Mouse (Mus musculus): ENCODE measurements around the gene D17H6S53E. TPM values are rescaled to one million over a fixed set of nuclear protein-coding genes. Genes with fewer than 3 reads are reported as not detected.
A peak's percentile ranks its signal among the peaks of the same experiment; 100 is the strongest.

D17H6S53E gene
- polyA plus RNA-seq, 1 experiment from 2014 or later: 10.1 TPM

DNA sequence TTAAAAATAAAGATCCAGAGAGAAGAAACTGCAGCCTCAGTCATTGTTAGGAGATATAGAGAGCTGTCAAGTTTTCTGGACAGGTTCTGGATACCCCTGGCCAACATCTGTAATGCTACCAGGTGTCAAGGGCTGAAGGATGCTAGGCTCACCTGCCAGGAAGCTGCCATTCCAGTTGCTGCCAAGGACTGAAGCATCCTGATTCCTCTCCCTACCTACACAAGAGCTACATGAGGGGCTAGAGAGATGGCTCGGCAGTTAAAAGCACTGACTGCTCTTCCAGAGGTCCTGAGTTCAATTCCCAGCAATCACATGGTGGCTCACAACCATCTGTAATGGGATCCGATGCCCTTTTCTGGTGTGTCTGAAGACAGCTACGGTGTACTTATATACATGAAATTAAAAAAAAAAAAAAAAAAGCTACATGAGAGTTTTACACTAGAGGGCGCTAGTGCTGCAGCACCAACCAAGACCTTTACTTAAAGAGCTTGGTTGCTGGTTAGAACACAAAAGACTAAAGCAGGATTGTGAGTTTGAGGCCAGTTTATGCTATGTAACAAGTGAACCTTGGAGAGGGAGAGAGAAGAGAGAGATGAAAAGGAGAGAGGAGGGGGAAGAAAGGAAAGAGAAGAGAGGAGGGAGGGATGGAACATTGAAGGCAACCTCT, 42.5 kb downstream of the D17H6S53E start:
- H3K4me3 ChIP-seq (ENCODE audit: control insufficient read depth in 1 of 2, insufficient read depth in 1 of 2, low read depth in 1 of 2, low read length in 2 of 2): no peak overlapping the region
- WGBS: 8% methylated on average over 4 of the region's 4 CpGs
- no peaks in the 10 kb centered on the region for H3K27me3 ChIP-seq (ENCODE audit: control insufficient read depth, insufficient read depth, low read length)
- H3K36me3 ChIP-seq (ENCODE audit: control insufficient read depth, insufficient read depth, low read length): no peaks in the 10 kb centered on the region
- no peak overlapping the region for H3K9ac ChIP-seq (ENCODE audit: low read length)
- no peak overlapping the region for H3K27ac ChIP-seq (replicated peaks in 1 of 2; ENCODE audit: control insufficient read depth in 1 of 2, insufficient read depth in 1 of 2, low read depth in 2 of 2, low read length in 2 of 2)
- peaks cover 5 to 9% of the 10 kb centered on the region in 2 experiments; a peak in 3 of 4 replicates for H3K4me1 ChIP-seq (ENCODE audit: control insufficient read depth in 2 of 2, insufficient read depth in 2 of 2, low read length in 2 of 2)
- no peak for ATAC-seq (ENCODE audit: insufficient number of reproducible peaks, insufficient read depth, low FRiP score, low read depth)
- no peak overlapping the region for H3K4me2 ChIP-seq (ENCODE audit: low read length)
- no peaks in the 10 kb centered on the region for H3K9me3 ChIP-seq (ENCODE audit: control insufficient read depth, low read length)

DNA sequence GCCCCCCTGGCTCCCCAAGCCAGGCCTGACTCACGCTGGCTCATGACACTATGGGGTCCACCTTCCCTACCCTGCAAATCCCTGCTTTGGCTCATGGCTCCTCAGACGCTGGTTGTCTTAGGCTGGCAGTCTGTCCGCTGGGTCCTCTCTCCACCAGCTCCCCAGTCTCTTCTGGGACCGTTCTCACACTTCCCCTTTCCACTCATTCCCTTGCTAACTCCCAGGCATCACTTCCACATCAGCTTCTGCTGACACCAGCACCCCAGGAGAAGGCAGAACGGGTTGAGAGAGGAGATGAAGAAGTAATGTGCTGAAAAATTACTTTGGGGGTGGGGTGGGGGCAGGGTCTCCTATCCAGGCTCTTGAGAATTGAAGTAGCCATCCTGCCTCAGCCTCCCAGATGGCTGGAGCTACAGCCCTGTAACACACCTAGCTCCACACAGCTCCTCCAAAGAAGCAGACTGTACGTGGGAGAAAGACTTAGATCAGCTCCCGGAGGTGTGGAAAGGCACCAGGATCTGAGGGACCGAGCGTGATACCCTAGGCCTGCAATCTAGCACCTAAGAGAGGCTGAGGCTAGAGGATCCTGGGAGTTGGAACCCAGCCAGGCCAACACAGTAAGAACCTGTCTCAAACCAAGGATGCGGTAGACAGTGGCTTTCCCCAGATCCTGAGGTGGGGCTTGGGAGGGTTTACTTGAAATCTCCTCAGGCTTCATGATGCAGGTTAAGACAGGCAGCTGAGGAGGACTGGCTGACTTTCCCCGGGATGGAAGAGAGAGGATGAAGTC, 46.5 kb downstream of the D17H6S53E start:
- Histone ChIP-seq H3K9me3 (ENCODE audit: control insufficient read depth, low read length) (no peaks in the 10 kb centered on the region), H3K27ac (replicated peaks in 1 of 2; ENCODE audit: control insufficient read depth in 1 of 2, insufficient read depth in 1 of 2, low read depth in 2 of 2, low read length in 2 of 2) (no peak overlapping the region), H3K4me2 (ENCODE audit: low read length) (no peak overlapping the region), H3K27me3 (ENCODE audit: control insufficient read depth, insufficient read depth, low read length) (no peaks in the 10 kb centered on the region), H3K36me3 (ENCODE audit: control insufficient read depth, insufficient read depth, low read length) (no peaks in the 10 kb centered on the region), H3K4me1 (ENCODE audit: control insufficient read depth in 2 of 2, insufficient read depth in 2 of 2, low read length in 2 of 2) (no peaks in the 10 kb centered on the region; a peak in 1 of 4 replicates), H3K4me3 (ENCODE audit: control insufficient read depth in 1 of 2, insufficient read depth in 1 of 2, low read depth in 1 of 2, low read length in 2 of 2) (no peak overlapping the region), H3K9ac (ENCODE audit: low read length) (peak overlapping the region; percentile 48; the same call in 1 of the 2 replicates)
- no peak for ATAC-seq (ENCODE audit: insufficient number of reproducible peaks, insufficient read depth, low FRiP score, low read depth)
- WGBS: 48% methylated on average over 11 of the region's 11 CpGs

DNA sequence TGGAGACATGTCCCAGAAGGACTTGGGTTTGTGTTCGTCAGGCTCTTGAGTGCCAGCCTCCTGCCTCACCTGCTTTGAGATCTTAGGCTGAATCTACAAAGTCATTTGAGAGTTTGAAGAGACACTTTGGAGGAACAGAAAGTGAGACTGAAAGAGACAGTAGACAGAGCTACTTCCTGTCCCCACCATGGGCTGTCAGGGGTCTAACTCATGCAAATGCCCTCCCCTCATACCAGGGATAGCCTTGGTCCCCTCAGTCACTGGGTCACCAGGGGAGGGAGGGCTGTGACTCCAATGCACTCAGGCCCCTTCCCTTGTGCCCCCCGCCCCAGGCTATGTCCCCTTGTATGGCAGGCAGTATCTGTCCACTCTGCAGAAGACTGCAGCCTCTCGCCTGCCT, 47.2 kb downstream of the D17H6S53E start:
- no peak for ATAC-seq (ENCODE audit: insufficient number of reproducible peaks, insufficient read depth, low FRiP score, low read depth)
- 59% methylated on average over 3 of the region's 3 CpGs for WGBS
- Histone ChIP-seq H3K9me3 (ENCODE audit: control insufficient read depth, low read length) (no peaks in the 10 kb centered on the region), H3K27me3 (ENCODE audit: control insufficient read depth, insufficient read depth, low read length) (no peaks in the 10 kb centered on the region), H3K4me2 (ENCODE audit: low read length) (no peak overlapping the region), H3K4me1 (ENCODE audit: control insufficient read depth in 2 of 2, insufficient read depth in 2 of 2, low read length in 2 of 2) (no peaks in the 10 kb centered on the region; a peak in 1 of 4 replicates), H3K27ac (replicated peaks in 1 of 2; ENCODE audit: control insufficient read depth in 1 of 2, insufficient read depth in 1 of 2, low read depth in 2 of 2, low read length in 2 of 2) (no peak overlapping the region), H3K9ac (ENCODE audit: low read length) (no peak overlapping the region), H3K36me3 (ENCODE audit: control insufficient read depth, insufficient read depth, low read length) (no peaks in the 10 kb centered on the region), H3K4me3 (ENCODE audit: control insufficient read depth in 1 of 2, insufficient read depth in 1 of 2, low read depth in 1 of 2, low read length in 2 of 2) (no peak overlapping the region)

DNA sequence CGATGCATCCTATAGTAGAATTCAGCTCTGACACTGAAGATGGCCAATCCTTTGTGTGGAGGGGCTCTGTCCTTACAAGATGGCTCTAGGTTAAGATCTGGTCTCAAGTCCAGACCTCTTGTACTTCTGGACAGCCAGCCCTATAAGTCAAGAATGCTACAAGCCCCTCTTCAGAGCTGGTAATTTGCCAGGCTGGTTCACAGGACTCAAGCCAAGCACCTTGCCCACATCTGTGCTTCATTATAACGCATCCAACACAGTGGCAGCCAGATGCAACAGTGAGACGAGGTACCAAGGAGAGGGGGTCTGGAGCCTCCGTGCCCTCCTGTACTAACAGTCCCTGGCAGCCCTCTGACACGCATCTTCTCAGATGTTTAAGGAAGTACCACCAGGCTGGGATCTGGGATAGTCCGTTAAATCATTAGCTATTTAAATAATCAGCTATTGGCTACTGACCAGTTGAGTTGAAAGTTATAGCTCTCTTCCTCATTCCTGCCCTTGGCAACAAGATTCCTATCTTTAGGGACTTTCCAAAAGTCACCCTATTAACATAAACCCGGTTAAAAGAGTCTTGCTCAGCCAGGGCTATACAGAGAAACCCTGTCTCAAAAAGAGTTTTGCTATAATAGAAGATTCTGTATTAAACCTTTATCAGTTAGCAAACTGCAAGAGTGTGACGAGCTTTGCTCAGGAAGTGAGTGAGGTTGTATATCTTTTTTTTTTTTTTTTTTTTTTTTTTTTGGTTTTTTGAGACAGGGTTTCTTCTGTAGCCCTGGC, 48.2 kb downstream of the D17H6S53E start:
- H3K27me3 ChIP-seq (ENCODE audit: control insufficient read depth, insufficient read depth, low read length): no peaks in the 10 kb centered on the region
- ATAC-seq (ENCODE audit: insufficient number of reproducible peaks, insufficient read depth, low FRiP score, low read depth): no peak
- no peak overlapping the region for H3K4me3 ChIP-seq (ENCODE audit: control insufficient read depth in 1 of 2, insufficient read depth in 1 of 2, low read depth in 1 of 2, low read length in 2 of 2)
- H3K27ac ChIP-seq (replicated peaks in 1 of 2; ENCODE audit: control insufficient read depth in 1 of 2, insufficient read depth in 1 of 2, low read depth in 2 of 2, low read length in 2 of 2): no peak overlapping the region
- no peaks in the 10 kb centered on the region for H3K9me3 ChIP-seq (ENCODE audit: control insufficient read depth, low read length)
- no peak overlapping the region for H3K4me2 ChIP-seq (ENCODE audit: low read length)
- no peaks in the 10 kb centered on the region; a peak in 1 of 4 replicates for H3K4me1 ChIP-seq (ENCODE audit: control insufficient read depth in 2 of 2, insufficient read depth in 2 of 2, low read length in 2 of 2)
- no peak overlapping the region for H3K9ac ChIP-seq (ENCODE audit: low read length)
- 65% methylated on average over 8 of the region's 8 CpGs for whole genome bisulfite sequencing
- H3K36me3 ChIP-seq (ENCODE audit: control insufficient read depth, insufficient read depth, low read length): no peaks in the 10 kb centered on the region

DNA sequence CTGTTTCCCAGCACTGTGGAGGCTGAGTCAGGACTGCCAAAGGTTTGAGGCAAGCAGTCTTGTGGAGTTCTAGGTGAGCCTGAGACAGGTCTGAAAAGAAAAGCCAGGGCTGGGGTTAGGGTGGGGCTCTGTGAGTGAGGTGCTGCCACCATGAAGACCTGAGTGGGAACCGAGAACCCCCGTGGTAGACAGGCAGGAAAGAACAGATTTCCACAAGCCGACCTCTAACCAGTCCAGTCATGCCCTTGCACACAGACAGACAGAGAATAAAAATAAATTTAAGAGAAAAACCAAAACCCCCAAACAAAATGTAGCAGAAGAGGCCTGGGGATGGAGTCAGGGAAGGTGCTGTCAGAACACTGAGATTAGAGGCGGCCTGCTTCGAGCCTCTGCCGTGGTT, 49.2 kb downstream of the D17H6S53E start:
- no peaks in the 10 kb centered on the region; a peak in 1 of 4 replicates for H3K4me1 ChIP-seq (ENCODE audit: control insufficient read depth in 2 of 2, insufficient read depth in 2 of 2, low read length in 2 of 2)
- no peak overlapping the region for H3K4me2 ChIP-seq (ENCODE audit: low read length)
- H3K9ac ChIP-seq (ENCODE audit: low read length): no peak overlapping the region
- no peak overlapping the region for H3K4me3 ChIP-seq (ENCODE audit: control insufficient read depth in 1 of 2, insufficient read depth in 1 of 2, low read depth in 1 of 2, low read length in 2 of 2)
- H3K9me3 ChIP-seq (ENCODE audit: control insufficient read depth, low read length): no peaks in the 10 kb centered on the region
- no peak overlapping the region for H3K27ac ChIP-seq (replicated peaks in 1 of 2; ENCODE audit: control insufficient read depth in 1 of 2, insufficient read depth in 1 of 2, low read depth in 2 of 2, low read length in 2 of 2)
- H3K36me3 ChIP-seq (ENCODE audit: control insufficient read depth, insufficient read depth, low read length): no peaks in the 10 kb centered on the region
- ATAC-seq (ENCODE audit: insufficient number of reproducible peaks, insufficient read depth, low FRiP score, low read depth): no peak
- no peaks in the 10 kb centered on the region for H3K27me3 ChIP-seq (ENCODE audit: control insufficient read depth, insufficient read depth, low read length)
- WGBS: 76% methylated on average over 6 of the region's 6 CpGs

DNA sequence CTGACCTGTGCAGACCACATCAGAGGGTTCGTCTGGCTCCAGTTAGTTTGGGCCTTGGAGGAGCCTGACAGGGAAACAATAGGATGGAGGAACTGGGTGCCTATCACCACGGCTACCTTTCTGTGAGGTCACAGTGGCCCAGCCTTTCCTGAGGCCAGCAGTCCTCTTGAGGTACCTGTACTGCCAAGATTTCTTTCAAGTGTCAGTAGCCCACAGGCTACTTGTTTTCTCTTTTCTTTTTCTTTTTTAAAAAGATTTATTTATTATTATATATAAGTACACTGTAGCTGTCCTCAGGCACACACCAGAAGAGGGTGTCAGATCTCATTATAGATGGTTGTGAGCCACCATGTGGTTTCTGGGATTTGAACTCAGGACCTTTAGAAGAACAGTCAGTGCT, 49.8 kb downstream of the D17H6S53E start, which contains the start of gene Aif1:
Gene Aif1, minus strand, starts transcription at position 101 of the 400 bp plus-strand sequence.
- 63% methylated on average over 2 of the region's 2 CpGs for WGBS
- no peak within 1 kb of the TSS for H3K4me3 ChIP-seq (ENCODE audit: control insufficient read depth in 1 of 2, insufficient read depth in 1 of 2, low read depth in 1 of 2, low read length in 2 of 2)
- H3K9ac ChIP-seq (ENCODE audit: low read length): no peak within 1 kb of the TSS
- H3K4me2 ChIP-seq (ENCODE audit: low read length): no peak within 1 kb of the TSS
- H3K36me3 ChIP-seq (ENCODE audit: control insufficient read depth, insufficient read depth, low read length): no peaks in the 10 kb centered on the region
- H3K27me3 ChIP-seq (ENCODE audit: control insufficient read depth, insufficient read depth, low read length): no peaks in the 10 kb centered on the region
- H3K27ac ChIP-seq (replicated peaks in 1 of 2; ENCODE audit: control insufficient read depth in 1 of 2, insufficient read depth in 1 of 2, low read depth in 2 of 2, low read length in 2 of 2): no peak within 1 kb of the TSS
- H3K9me3 ChIP-seq (ENCODE audit: control insufficient read depth, low read length): no peaks in the 10 kb centered on the region
- no peak for ATAC-seq (ENCODE audit: insufficient number of reproducible peaks, insufficient read depth, low FRiP score, low read depth)
- H3K4me1 ChIP-seq (ENCODE audit: control insufficient read depth in 2 of 2, insufficient read depth in 2 of 2, low read length in 2 of 2): no peaks in the 10 kb centered on the region; a peak in 1 of 4 replicates

Measured in heart, embryonic 14.5 days (tissue).